Mouse (Mus musculus): ENCODE measurements around the gene Haus8. TPM values are rescaled to one million over a fixed set of nuclear protein-coding genes. Genes with fewer than 3 reads are reported as not detected.
"Not testable (repeated sequence)": the region's sequence is repeated elsewhere in the genome, so short reads cannot be mapped to it uniquely, and the experiment has no call there.

Gene Haus8
- polyA plus RNA-seq (2012; rRNA removed) = 3.1 and 3.6 TPM in 2 replicates

GRCm38 (mm10) chr8:71272286-71273150, at the start of gene Haus8, which contains the start of gene Myo9b:
Haus8 (minus strand) TSS chr8:71272934.
Myo9b (plus strand) TSS chr8:71272714.
- WGBS = under 1% methylated on average over 84 of the region's 84 CpGs
- H3K27ac ChIP-seq (ENCODE audit: insufficient read depth, low read depth, low read length) = peak within 1 kb of the TSS; percentile 5; the same call in 1 of the 2 replicates
- peak; percentile 99 for DNase-seq

GRCm38 (mm10) chr8:71319760-71320159, 47.0 kb upstream of the Haus8 start:
- H3K27ac ChIP-seq (ENCODE audit: insufficient read depth, low read depth, low read length); H3K27me3 ChIP-seq (replicated peaks; ENCODE audit: control insufficient read depth, insufficient read depth, low read length); DNase-seq; H3K4me3 ChIP-seq (ENCODE audit: insufficient read depth, low read depth, low read length); H3K36me3 ChIP-seq (ENCODE audit: control insufficient read depth, insufficient read depth, low read length); H3K4me1 ChIP-seq (ENCODE audit: control insufficient read depth, insufficient read depth, low read length): not testable (repeated sequence)
- WGBS = 81% methylated on average over 2 of the region's 2 CpGs

More at GRCm38 (mm10) chr8:71272286-71273150, at the start of gene Haus8, which contains the start of gene Myo9b:
- Histone ChIP-seq H3K4me3 (ENCODE audit: insufficient read depth, low read depth, low read length) (peak within 1 kb of the TSS; percentile 85), H3K27me3 (replicated peaks; ENCODE audit: control insufficient read depth, insufficient read depth, low read length) (no peaks in the 10 kb centered on the region), H3K36me3 (ENCODE audit: control insufficient read depth, insufficient read depth, low read length) (no peaks in the 10 kb centered on the region), H3K4me1 (ENCODE audit: control insufficient read depth, insufficient read depth, low read length) (peaks cover 14% of the 10 kb centered on the region; the same call in 1 of the 2 replicates)
- TF ChIP-seq POLR2A (IDR thresholded peaks at IDR 0.05; ENCODE audit: low read depth, low read length) (peak; percentile 58), CTCF (conservative IDR thresholded peaks at IDR 0.05; ENCODE audit: insufficient read depth, insufficient read length, low read depth, low read length) (peak; percentile 59)

GRCm38 (mm10) chr8:71318610-71319009, 45.9 kb upstream of the Haus8 start:
- not testable (repeated sequence) for H3K36me3 ChIP-seq (ENCODE audit: control insufficient read depth, insufficient read depth, low read length); DNase-seq; H3K4me3 ChIP-seq (ENCODE audit: insufficient read depth, low read depth, low read length); H3K27ac ChIP-seq (ENCODE audit: insufficient read depth, low read depth, low read length); H3K27me3 ChIP-seq (replicated peaks; ENCODE audit: control insufficient read depth, insufficient read depth, low read length); H3K4me1 ChIP-seq (ENCODE audit: control insufficient read depth, insufficient read depth, low read length)
- WGBS = 75% methylated on average over 5 of the region's 5 CpGs

GRCm38 (mm10) chr8:71316486-71317031, 43.8 kb upstream of the Haus8 start:
- Histone ChIP-seq H3K4me1 (ENCODE audit: control insufficient read depth, insufficient read depth, low read length) (no peaks in the 10 kb centered on the region), H3K36me3 (ENCODE audit: control insufficient read depth, insufficient read depth, low read length) (no peaks in the 10 kb centered on the region), H3K27me3 (replicated peaks; ENCODE audit: control insufficient read depth, insufficient read depth, low read length) (no peaks in the 10 kb centered on the region), H3K27ac (ENCODE audit: insufficient read depth, low read depth, low read length) (no peak overlapping the region), H3K4me3 (ENCODE audit: insufficient read depth, low read depth, low read length) (no peak overlapping the region)
- DNase-seq = no peak
- no peak for TF ChIP-seq CTCF (conservative IDR thresholded peaks at IDR 0.05; ENCODE audit: insufficient read depth, insufficient read length, low read depth, low read length)
- TF ChIP-seq POLR2A (IDR thresholded peaks at IDR 0.05; ENCODE audit: low read depth, low read length) = no peak

DNA sequence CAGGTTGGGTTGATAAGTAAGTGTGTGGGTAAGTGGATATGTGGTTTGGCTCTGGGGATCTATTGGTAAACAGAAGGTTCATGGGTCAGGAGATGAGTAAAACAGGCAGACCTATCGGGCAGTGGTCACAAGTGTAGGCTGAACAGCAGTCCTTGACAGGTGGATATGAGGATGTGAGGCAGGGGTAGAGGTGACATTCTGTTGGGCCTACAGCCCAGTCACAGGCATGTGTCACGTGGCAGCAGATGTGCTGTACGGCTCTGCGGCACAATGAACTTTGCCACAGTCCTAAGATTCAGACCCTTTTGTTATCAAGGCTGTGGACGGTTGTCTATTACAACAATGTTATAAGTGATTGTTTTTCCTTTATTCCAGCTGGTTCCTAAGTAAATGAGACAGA, 43.2 kb upstream of the Haus8 start:
- TF ChIP-seq CTCF (conservative IDR thresholded peaks at IDR 0.05; ENCODE audit: insufficient read depth, insufficient read length, low read depth, low read length) = no peak
- TF ChIP-seq POLR2A (IDR thresholded peaks at IDR 0.05; ENCODE audit: low read depth, low read length) = no peak
- H3K27ac ChIP-seq (ENCODE audit: insufficient read depth, low read depth, low read length) = no peak overlapping the region
- 95% methylated on average over 5 of the region's 5 CpGs for WGBS
- H3K4me1 ChIP-seq (ENCODE audit: control insufficient read depth, insufficient read depth, low read length) = no peaks in the 10 kb centered on the region
- no peaks in the 10 kb centered on the region for H3K36me3 ChIP-seq (ENCODE audit: control insufficient read depth, insufficient read depth, low read length)
- DNase-seq = no peak
- H3K27me3 ChIP-seq (replicated peaks; ENCODE audit: control insufficient read depth, insufficient read depth, low read length) = no peaks in the 10 kb centered on the region
- no peak overlapping the region for H3K4me3 ChIP-seq (ENCODE audit: insufficient read depth, low read depth, low read length)

DNA sequence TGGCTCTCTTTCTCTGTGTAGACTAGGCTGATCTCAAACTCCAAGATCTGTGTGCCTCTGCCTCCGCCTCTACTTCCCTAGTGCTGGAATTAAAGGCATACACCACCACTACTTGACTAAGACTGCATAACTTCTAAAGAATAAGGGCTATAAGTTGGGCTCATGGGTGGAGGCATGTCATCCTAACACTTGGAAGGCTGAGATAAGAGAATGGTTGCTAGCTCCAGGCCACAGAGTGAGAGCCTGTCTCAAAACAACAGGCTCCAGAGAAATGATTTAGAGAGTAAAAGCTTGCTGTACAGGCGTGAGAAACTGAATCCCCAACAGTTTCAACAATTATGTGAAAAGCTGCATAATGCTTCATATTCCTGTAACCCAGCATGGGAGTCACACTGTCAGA, 41.2 kb upstream of the Haus8 start:
- no peak overlapping the region for H3K27ac ChIP-seq (ENCODE audit: insufficient read depth, low read depth, low read length)
- 95% methylated on average over 2 of the region's 2 CpGs for WGBS
- no peak overlapping the region for H3K4me3 ChIP-seq (ENCODE audit: insufficient read depth, low read depth, low read length)
- TF ChIP-seq CTCF (conservative IDR thresholded peaks at IDR 0.05; ENCODE audit: insufficient read depth, insufficient read length, low read depth, low read length) = no peak
- TF ChIP-seq POLR2A (IDR thresholded peaks at IDR 0.05; ENCODE audit: low read depth, low read length) = no peak
- no peaks in the 10 kb centered on the region for H3K27me3 ChIP-seq (replicated peaks; ENCODE audit: control insufficient read depth, insufficient read depth, low read length)
- no peaks in the 10 kb centered on the region for H3K4me1 ChIP-seq (ENCODE audit: control insufficient read depth, insufficient read depth, low read length)
- DNase-seq = no peak
- no peaks in the 10 kb centered on the region for H3K36me3 ChIP-seq (ENCODE audit: control insufficient read depth, insufficient read depth, low read length)

DNA sequence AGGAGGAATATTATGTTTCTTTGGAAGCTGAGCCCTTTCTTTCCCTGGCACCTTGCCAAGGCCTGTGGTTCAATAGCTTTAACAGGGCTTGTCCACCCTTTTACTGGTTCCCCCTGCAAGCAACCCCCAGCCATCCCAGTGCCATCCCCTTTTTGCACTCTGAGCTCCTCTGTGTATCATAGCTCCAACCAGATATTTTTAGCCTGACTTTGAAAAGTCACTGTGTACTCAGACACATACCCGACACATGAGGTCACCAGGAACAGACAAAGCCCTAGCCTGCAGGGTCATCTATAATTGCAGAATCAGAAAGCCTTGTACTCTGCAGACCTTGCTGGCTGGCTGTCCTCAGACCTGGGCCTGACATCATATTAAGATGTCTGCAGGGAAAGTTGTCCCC, 40.0 kb upstream of the Haus8 start:
- Histone ChIP-seq H3K4me1 (ENCODE audit: control insufficient read depth, insufficient read depth, low read length) (no peaks in the 10 kb centered on the region), H3K4me3 (ENCODE audit: insufficient read depth, low read depth, low read length) (no peak overlapping the region), H3K27me3 (replicated peaks; ENCODE audit: control insufficient read depth, insufficient read depth, low read length) (no peaks in the 10 kb centered on the region), H3K36me3 (ENCODE audit: control insufficient read depth, insufficient read depth, low read length) (no peaks in the 10 kb centered on the region), H3K27ac (ENCODE audit: insufficient read depth, low read depth, low read length) (no peak overlapping the region)
- 44% methylated on average over 1 of the region's 1 CpGs for WGBS
- DNase-seq = peak; percentile 56
- no peak for TF ChIP-seq POLR2A (IDR thresholded peaks at IDR 0.05; ENCODE audit: low read depth, low read length)
- TF ChIP-seq CTCF (conservative IDR thresholded peaks at IDR 0.05; ENCODE audit: insufficient read depth, insufficient read length, low read depth, low read length) = no peak
